Mouse (Mus musculus) erythroblast, embryonic 14.5 days (primary cell): ENCODE measurements around the gene E130208F15Rik. TPM values are rescaled to one million over a fixed set of nuclear protein-coding genes. Genes with fewer than 3 reads are reported as not detected.

Source experiments
- H3K27me3 ChIP-seq: 2 replicates; pipeline ENCODE4 v1.6.1; 2012; ENCODE audit warnings: inconsistent platforms; ENCODE audit not compliant: control insufficient read depth
- H3K36me3 ChIP-seq: 2 replicates; pipeline ENCODE4 v1.6.1; 2012; ENCODE audit warnings: mild to moderate bottlenecking, inconsistent platforms; ENCODE audit not compliant: control insufficient read depth
- H3K4me1 ChIP-seq: 2 replicates; pipeline ENCODE4 v1.6.1; 2012; ENCODE audit warnings: inconsistent platforms; ENCODE audit not compliant: control insufficient read depth
- H3K4me3 ChIP-seq: replicated peaks from 2 replicates; pipeline ENCODE3; 2012; ENCODE audit warnings: moderate library complexity, mild to moderate bottlenecking, inconsistent platforms
- H3K9me3 ChIP-seq: 2 replicates; pipeline ENCODE4 v1.6.1; 2012; ENCODE audit warnings: low read length, inconsistent platforms, mixed read lengths; ENCODE audit not compliant: control insufficient read depth
- GATA1 ChIP-seq: IDR thresholded peaks from 2 replicates; pipeline ENCODE4 v1.6.1; 2012; ENCODE audit warnings: low read length, inconsistent platforms, mixed read lengths
- TAL1 ChIP-seq: IDR thresholded peaks from 3 replicates; pipeline ENCODE4 v1.6.1; 2012; ENCODE audit warnings: low read length, inconsistent platforms, mixed read lengths
- polyA plus RNA-seq: library from polyadenylated mRNA; stranded (reverse); fragments of >175 nt; gene quantifications from 2 replicates; pipeline ENCODE4 v1.2.3, GENCODE M21; 2012

The E130208F15Rik gene
- polyA plus RNA-seq, 1 experiment = not detected

- no peaks in the 10 kb centered on the region for H3K4me1 ChIP-seq
- TF ChIP-seq GATA1 (no peak), TAL1 (no peak)
- H3K27me3 ChIP-seq = peaks cover 30% of the 10 kb centered on the region
- no peaks in the 10 kb centered on the region for H3K9me3 ChIP-seq
- peak within 1 kb of the TSS; percentile 42 for H3K4me3 ChIP-seq
- no peaks in the 10 kb centered on the region; the same call in 1 of the 2 replicates for H3K36me3 ChIP-seq
Observed at GRCm38 (mm10) chr7:30362652-30363343, 41.3 kb downstream of the E130208F15Rik start, which contains the start of gene Lrfn3. Gene Lrfn3, minus strand, starts transcription at chr7:30362772.

DNA sequence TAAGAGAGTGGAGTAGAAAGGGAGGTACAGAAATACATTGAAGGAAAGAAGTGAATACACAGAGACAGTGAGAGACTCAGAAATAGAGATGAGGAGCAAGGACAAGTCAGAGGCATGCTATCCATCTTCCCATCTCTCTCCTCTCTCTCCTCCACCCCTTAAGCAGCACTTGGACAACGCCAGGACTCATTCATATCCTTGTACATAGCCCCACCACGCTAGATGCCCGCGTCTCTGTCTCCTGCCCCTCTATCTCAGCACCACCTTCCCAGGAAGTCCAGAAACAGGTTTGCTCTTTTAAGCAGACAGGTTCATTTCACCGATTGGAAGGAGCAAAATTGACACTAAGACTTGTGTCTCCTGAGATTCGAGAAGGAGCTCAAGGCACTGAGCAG is 41.8 kb downstream of the E130208F15Rik start:
- Histone ChIP-seq H3K9me3 (no peaks in the 10 kb centered on the region), H3K27me3 (peaks cover 30% of the 10 kb centered on the region), H3K4me1 (no peaks in the 10 kb centered on the region), H3K36me3 (no peaks in the 10 kb centered on the region; the same call in 1 of the 2 replicates), H3K4me3 (no peak overlapping the region)
- no peak for TF ChIP-seq GATA1
- no peak for TF ChIP-seq TAL1

GRCm38 (mm10) chr7:30367466-30367865 is 45.9 kb downstream of the E130208F15Rik start:
- Histone ChIP-seq H3K9me3 (no peaks in the 10 kb centered on the region), H3K4me3 (no peak overlapping the region), H3K27me3 (peaks cover 19% of the 10 kb centered on the region), H3K36me3 (no peaks in the 10 kb centered on the region), H3K4me1 (no peaks in the 10 kb centered on the region)
- TF ChIP-seq TAL1 (no peak), GATA1 (no peak)

Other genes starting within 250 kb of the E130208F15Rik start
- gene Zfp82, start 248.8 kb upstream of the E130208F15Rik start, polyA plus RNA-seq = 0.02 TPM in 1 of 2 replicates, not detected in the other
- not detected in 2 replicates for gene Gm26920, start 231.3 kb upstream of the E130208F15Rik start, polyA plus RNA-seq
- not detected in 2 replicates for gene Zfp566, start 231.2 kb upstream of the E130208F15Rik start, polyA plus RNA-seq
- gene Zfp260, start 227.0 kb upstream of the E130208F15Rik start, polyA plus RNA-seq = not detected in 2 replicates
- 0.11 TPM in 1 of 2 replicates, not detected in the other for gene Zfp382, start 199.8 kb upstream of the E130208F15Rik start, polyA plus RNA-seq
- 0.14 and 0.46 TPM in 2 replicates for gene Zfp146, start 152.0 kb upstream of the E130208F15Rik start, polyA plus RNA-seq
- gene Cox7a1, start 137.6 kb upstream of the E130208F15Rik start, polyA plus RNA-seq = 0.12 TPM in 1 of 2 replicates, not detected in the other
- 17.1 and 21.2 TPM in 2 replicates for gene Capns1, start 122.9 kb upstream of the E130208F15Rik start, polyA plus RNA-seq
- gene Polr2i, start 89.8 kb upstream of the E130208F15Rik start, polyA plus RNA-seq = 9.4 and 10.9 TPM in 2 replicates
- gene Tbcb, start 89.5 kb upstream of the E130208F15Rik start, polyA plus RNA-seq = 2.6 and 4.1 TPM in 2 replicates
- gene Ovol3, start 86.0 kb upstream of the E130208F15Rik start, polyA plus RNA-seq = not detected in 2 replicates
- 0.04 TPM in 1 of 2 replicates, not detected in the other for gene Thap8, start 41.6 kb upstream of the E130208F15Rik start, polyA plus RNA-seq
- 14.8 and 30.0 TPM in 2 replicates for gene Wdr62, start 41.3 kb upstream of the E130208F15Rik start, polyA plus RNA-seq
- gene Clip3, start 30.0 kb upstream of the E130208F15Rik start, polyA plus RNA-seq = not detected in 2 replicates
- gene Alkbh6, start 13.0 kb upstream of the E130208F15Rik start, polyA plus RNA-seq = 2.1 and 2.8 TPM in 2 replicates
- gene Syne4, start 6.9 kb upstream of the E130208F15Rik start, polyA plus RNA-seq = 0.04 and 0.13 TPM in 2 replicates
- 0.45 and 0.47 TPM in 2 replicates for gene Sdhaf1, start 2.2 kb downstream of the E130208F15Rik start, polyA plus RNA-seq
- gene Lrfn3, start 41.0 kb downstream of the E130208F15Rik start, polyA plus RNA-seq = 0.05 TPM in 1 of 2 replicates, not detected in the other
- 0.91 and 1.6 TPM in 2 replicates for gene Tyrobp, start 92.0 kb downstream of the E130208F15Rik start, polyA plus RNA-seq
- gene Hcst, start 98.1 kb downstream of the E130208F15Rik start, polyA plus RNA-seq = not detected in 2 replicates
- gene Nfkbid, start 100.0 kb downstream of the E130208F15Rik start, polyA plus RNA-seq = 0.23 and 0.30 TPM in 2 replicates
- 0.13 and 0.33 TPM in 2 replicates for gene Aplp1, start 123.8 kb downstream of the E130208F15Rik start, polyA plus RNA-seq
- gene Kirrel2, start 135.9 kb downstream of the E130208F15Rik start, polyA plus RNA-seq = 0.02 and 0.05 TPM in 2 replicates
- gene Nphs1, start 136.6 kb downstream of the E130208F15Rik start, polyA plus RNA-seq = not detected in 2 replicates
- 0.11 and 0.36 TPM in 2 replicates for gene Prodh2, start 171.9 kb downstream of the E130208F15Rik start, polyA plus RNA-seq
- gene Arhgap33, start 213.3 kb downstream of the E130208F15Rik start, polyA plus RNA-seq = 11.7 and 13.0 TPM in 2 replicates
- 3.7 and 6.8 TPM in 2 replicates for gene Hspb6, start 230.4 kb downstream of the E130208F15Rik start, polyA plus RNA-seq
- 1.9 and 2.3 TPM in 2 replicates for gene Proser3, start 230.6 kb downstream of the E130208F15Rik start, polyA plus RNA-seq
- 14.5 and 17.0 TPM in 2 replicates for gene Lin37, start 238.1 kb downstream of the E130208F15Rik start, polyA plus RNA-seq
- 5.6 and 7.7 TPM in 2 replicates for gene U2af1l4, start 241.6 kb downstream of the E130208F15Rik start, polyA plus RNA-seq
- gene Gm49396, start 241.6 kb downstream of the E130208F15Rik start, polyA plus RNA-seq = 0.15 and 0.18 TPM in 2 replicates
- 8.0 and 8.9 TPM in 2 replicates for gene Psenen, start 241.9 kb downstream of the E130208F15Rik start, polyA plus RNA-seq
- gene Igflr1, start 243.7 kb downstream of the E130208F15Rik start, polyA plus RNA-seq = 0.61 and 1.5 TPM in 2 replicates